Mouse (Mus musculus) megakaryocyte progenitor cell, adult 5-6 weeks (primary cell): Measurements from ENCODE around the gene 1700049E17Rik2. TPM values are rescaled to one million over a fixed set of nuclear protein-coding genes. Genes with fewer than 3 reads are reported as not detected.
"Not testable (repeated sequence)": the region's sequence is repeated elsewhere in the genome, so short reads cannot be mapped to it uniquely, and the experiment has no call there.

ENCODE experiments used
- ATAC-seq: replicated peaks from 2 replicates; pipeline ENCODE4 v1.8.0; 2016; ENCODE audit warnings: mild to moderate bottlenecking, moderate TSS enrichment, inconsistent platforms; ENCODE audit not compliant: poor library complexity
- total RNA-seq, 2 experiments: library from RNA; stranded (forward) in 1 of 2; stranded (reverse) in 1 of 2; fragments of 157-497, 149-512 nt in 1 of 2; fragments of 200-1000 nt in 1 of 2; gene quantifications; 2 replicates each; pipeline versions ENCODE4 v1.2.3 to v1.2.4; 2015 to 2017

Gene 1700049E17Rik2
- total RNA-seq (2015) (not detected in 2 replicates), total RNA-seq (2017) (not detected in 2 replicates)

- not testable (repeated sequence) for ATAC-seq
These were observed at the start of gene 1700049E17Rik2 for GRCm38 (mm10) chr14:41572911-41573310. Gene 1700049E17Rik2, plus strand, starts transcription at chr14:41573211.

GRCm38 (mm10) chr14:41524695-41525094 lies 48.3 kb upstream of the 1700049E17Rik2 start:
- not testable (repeated sequence) for ATAC-seq

- ATAC-seq, result not testable (repeated sequence)
These were observed 17.5 kb upstream of the 1700049E17Rik2 start, which contains the start of gene Gm7970 for GRCm38 (mm10) chr14:41555483-41555882. Gene Gm7970, minus strand, starts transcription at chr14:41555583.

- not testable (repeated sequence) for ATAC-seq
These were observed 13.3 kb downstream of the 1700049E17Rik2 start for GRCm38 (mm10) chr14:41586346-41586745.

- ATAC-seq, result not testable (repeated sequence)
These were observed 27.9 kb downstream of the 1700049E17Rik2 start for GRCm38 (mm10) chr14:41600935-41601334.

- ATAC-seq, result not testable (repeated sequence)
These were observed 37.7 kb downstream of the 1700049E17Rik2 start for GRCm38 (mm10) chr14:41610690-41611089.

- ATAC-seq, result not testable (repeated sequence)
These were observed 49.5 kb downstream of the 1700049E17Rik2 start for GRCm38 (mm10) chr14:41622535-41622934.

GRCm38 (mm10) chr14:41624512-41624911 lies 51.5 kb downstream of the 1700049E17Rik2 start, which contains the start of gene Gm3072:
Gene Gm3072, minus strand, starts transcription at chr14:41624612.
- ATAC-seq, result not testable (repeated sequence)

GRCm38 (mm10) chr14:41630144-41630543 lies 57.1 kb downstream of the 1700049E17Rik2 start:
- not testable (repeated sequence) for ATAC-seq

Other genes with a start within 250 kb of the 1700049E17Rik2 start
- gene Gm5798, start 224.6 kb upstream of the 1700049E17Rik2 start, total RNA-seq (2015), result not detected in 2 replicates
- not detected in 2 replicates for gene Gm5798, start 224.6 kb upstream of the 1700049E17Rik2 start, total RNA-seq (2017)
- not detected in 2 replicates for gene Gm7945, start 186.8 kb upstream of the 1700049E17Rik2 start, total RNA-seq (2015)
- gene Gm7945, start 186.8 kb upstream of the 1700049E17Rik2 start, total RNA-seq (2017), result not detected in 2 replicates
- gene Gm6482, start 164.9 kb upstream of the 1700049E17Rik2 start, total RNA-seq (2015), result not detected in 2 replicates
- gene Gm6482, start 164.9 kb upstream of the 1700049E17Rik2 start, total RNA-seq (2017), result not detected in 2 replicates
- not detected in 2 replicates for gene Gm7954, start 119.7 kb upstream of the 1700049E17Rik2 start, total RNA-seq (2015)
- not detected in 2 replicates for gene Gm7954, start 119.7 kb upstream of the 1700049E17Rik2 start, total RNA-seq (2017)
- gene Gm3486, start 83.7 kb upstream of the 1700049E17Rik2 start, total RNA-seq (2015), result not detected in 2 replicates
- not detected in 2 replicates for gene Gm3486, start 83.7 kb upstream of the 1700049E17Rik2 start, total RNA-seq (2017)
- not detected in 2 replicates for gene Gm7970, start 17.6 kb upstream of the 1700049E17Rik2 start, total RNA-seq (2015)
- not detected in 2 replicates for gene Gm7970, start 17.6 kb upstream of the 1700049E17Rik2 start, total RNA-seq (2017)
- gene Gm3072, start 51.4 kb downstream of the 1700049E17Rik2 start, total RNA-seq (2015), result not detected in 2 replicates
- not detected in 2 replicates for gene Gm3072, start 51.4 kb downstream of the 1700049E17Rik2 start, total RNA-seq (2017)
- not detected in 2 replicates for gene Gm3676, start 73.3 kb downstream of the 1700049E17Rik2 start, total RNA-seq (2015)
- not detected in 2 replicates for gene Gm3676, start 73.3 kb downstream of the 1700049E17Rik2 start, total RNA-seq (2017)
- not detected in 2 replicates for gene Gm8068, start 128.7 kb downstream of the 1700049E17Rik2 start, total RNA-seq (2015)
- not detected in 2 replicates for gene Gm8068, start 128.7 kb downstream of the 1700049E17Rik2 start, total RNA-seq (2017)
- gene Gm7929, start 177.4 kb downstream of the 1700049E17Rik2 start, total RNA-seq (2015), result not detected in 2 replicates
- gene Gm7929, start 177.4 kb downstream of the 1700049E17Rik2 start, total RNA-seq (2017), result not detected in 2 replicates
- gene Gm47189, start 199.2 kb downstream of the 1700049E17Rik2 start, total RNA-seq (2015), result not detected in 2 replicates
- not detected in 2 replicates for gene Gm47189, start 199.2 kb downstream of the 1700049E17Rik2 start, total RNA-seq (2017)